Mouse (Mus musculus) adipocyte (in vitro differentiated cells): ENCODE measurements around the gene Ap3m1.
"Not testable (repeated sequence)": the region's sequence is repeated elsewhere in the genome, so short reads cannot be mapped to it uniquely, and the experiment has no call there.

Experiments
- DNase-seq: peaks from one replicate; pipeline ENCODE4 v3.0.0-alpha.2; 2016; ENCODE audit warnings: low spot score

The Ap3m1 gene

DNA sequence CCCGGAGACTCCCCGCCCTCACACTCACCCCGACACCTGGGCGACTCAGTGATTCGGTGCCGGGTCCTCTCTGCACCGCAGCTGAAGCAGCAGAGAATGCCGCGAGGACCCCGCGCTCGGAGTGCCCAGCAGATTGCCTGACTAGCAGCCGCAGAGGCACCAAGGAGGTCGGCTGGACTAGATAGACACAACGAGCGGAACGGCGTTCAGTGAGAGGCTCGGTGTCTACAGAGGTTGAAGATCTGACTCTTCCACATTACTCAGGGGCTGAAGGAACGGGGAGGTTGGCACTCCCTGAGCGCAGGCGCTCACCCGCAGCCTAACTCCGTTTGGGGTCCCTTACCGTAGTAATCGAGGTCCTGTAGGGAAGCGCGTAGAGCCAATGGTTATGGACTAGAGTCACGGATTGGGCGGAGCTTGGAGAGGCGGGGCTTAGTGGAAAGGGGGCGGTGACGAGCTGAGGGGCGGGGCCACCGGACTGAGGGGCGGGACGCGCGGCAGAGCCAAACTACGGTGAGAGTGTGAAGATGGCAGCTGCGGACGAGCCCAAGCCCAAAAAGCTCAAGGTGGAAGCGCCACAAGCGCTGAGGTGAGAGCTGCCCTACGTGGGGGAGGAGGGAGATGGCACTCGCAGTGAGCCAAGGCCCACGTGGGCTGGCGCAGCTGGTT is at the start of gene Ap3m1, which contains the start of gene Adk:
Gene Ap3m1, minus strand, starts transcription at position 397 of the 669 bp plus-strand sequence.
Gene Adk, plus strand, starts transcription at position 463 of the 669 bp plus-strand sequence.
- DNase-seq = peak; percentile 90

DNA sequence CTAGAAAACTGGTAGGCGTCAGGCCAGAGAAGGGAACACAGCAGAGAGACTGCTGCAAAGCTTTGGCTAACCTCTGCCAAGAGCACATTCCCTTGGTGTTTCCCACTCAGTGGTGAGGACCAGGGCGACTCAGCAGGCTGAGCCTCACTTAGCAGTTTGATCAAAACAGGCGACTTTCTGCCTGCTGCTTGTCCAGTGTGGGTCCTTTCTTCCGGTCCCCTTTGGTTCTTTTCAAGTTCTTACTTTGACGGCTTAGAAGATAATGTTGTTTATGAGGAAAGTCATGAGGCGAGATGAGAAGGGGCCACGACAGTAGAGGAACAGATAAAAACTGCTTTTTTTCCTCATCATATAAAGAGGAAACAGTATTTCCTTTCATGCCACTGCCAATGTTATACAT is 49.3 kb upstream of the Ap3m1 start:
- DNase-seq = peak; percentile 45

DNA sequence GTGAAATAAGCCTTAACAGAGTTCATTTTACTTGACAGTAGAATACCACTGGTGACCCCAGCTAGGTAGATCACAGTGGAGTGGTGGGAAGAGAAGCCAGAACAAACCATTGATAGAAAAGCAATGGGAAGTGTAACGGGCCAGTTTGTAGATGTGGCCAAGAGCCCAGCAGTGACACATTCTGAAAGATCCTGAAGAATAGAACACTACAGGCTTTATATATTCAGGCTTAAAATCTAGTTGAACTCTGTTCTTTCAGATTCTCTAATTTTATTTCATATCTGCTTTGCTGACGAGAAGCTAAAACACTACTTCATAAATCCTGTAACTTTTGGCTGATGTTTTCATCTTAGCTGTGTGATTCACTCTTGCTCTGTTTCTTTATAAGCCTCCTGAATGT is 48.6 kb upstream of the Ap3m1 start:
- DNase-seq = no peak

DNA sequence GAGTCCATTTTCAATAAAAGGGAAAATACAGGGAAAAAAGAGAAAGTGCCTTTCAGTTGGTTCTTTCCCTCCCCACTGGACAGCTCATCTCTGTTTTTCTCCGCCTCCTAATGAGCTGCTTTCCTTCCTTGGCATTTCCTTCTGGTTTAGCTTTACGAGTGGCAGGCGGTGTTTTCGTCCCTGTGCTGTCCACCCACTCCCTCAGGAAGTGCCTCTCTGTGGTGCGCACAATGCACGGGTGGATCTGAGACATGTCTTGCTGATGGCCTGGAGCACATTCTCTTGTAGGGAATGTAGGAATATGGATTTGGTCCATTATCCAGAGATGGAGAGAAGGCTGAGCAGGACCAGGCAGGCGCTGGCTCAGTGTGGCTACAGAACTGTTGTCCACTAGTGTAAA is 47.1 kb upstream of the Ap3m1 start:
- DNase-seq = no peak

DNA sequence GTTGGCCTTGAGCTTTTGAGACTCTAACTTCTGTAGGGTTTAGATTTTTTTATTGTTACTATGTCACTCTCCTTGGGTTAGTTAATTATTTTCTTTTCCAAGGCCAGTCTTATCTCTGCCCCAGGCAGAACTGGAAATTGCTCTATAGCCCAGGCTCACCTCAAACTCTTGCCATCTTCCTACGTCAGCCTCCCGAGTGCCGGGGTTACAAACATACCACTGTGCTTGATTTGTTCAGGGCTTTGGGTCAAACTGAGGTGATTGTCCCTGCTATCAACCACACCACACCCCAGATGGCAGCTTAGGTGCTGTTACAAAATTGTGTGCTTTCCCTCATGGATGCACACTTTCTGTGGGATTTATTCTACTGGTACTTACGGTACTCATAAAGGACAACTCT is 44.4 kb upstream of the Ap3m1 start:
- no peak for DNase-seq

DNA sequence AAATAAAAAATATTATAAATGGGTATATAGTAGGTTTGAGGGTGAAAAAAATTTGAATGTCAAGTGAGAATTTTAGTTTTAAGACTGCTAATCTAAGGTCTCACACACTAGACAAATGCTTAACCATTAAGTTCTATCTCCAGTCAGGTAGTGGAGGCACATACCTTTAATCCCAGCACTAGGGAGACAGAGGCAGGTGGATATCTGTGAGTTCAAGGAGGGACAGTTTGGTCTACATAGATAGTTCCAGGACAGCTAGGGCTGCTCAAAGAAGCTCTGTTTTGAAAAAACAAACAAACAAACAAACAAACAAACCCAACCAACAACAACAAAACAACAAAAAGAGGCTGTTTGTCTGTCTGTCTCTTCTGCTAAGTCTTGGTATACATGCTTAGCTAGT is 44.0 kb upstream of the Ap3m1 start:
- no peak for DNase-seq

DNA sequence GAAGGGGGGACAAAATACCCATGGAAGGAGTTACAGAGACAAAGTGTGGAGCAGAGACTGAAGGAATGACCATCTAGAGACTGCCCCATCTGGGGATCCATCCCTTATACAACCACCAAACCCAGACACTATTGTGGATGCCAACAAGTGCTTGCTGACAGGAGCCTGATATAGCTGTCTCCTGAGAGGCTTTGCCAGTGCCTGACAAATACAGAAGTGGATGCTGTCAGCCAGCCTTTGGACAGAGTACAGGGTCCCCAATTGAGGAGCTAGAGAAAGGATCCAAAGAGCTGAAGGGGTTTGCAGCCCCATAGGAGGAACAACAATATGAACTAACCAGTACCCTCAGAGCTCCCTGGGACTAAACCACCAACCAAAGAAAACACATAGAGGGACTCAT is 41.9 kb upstream of the Ap3m1 start:
- DNase-seq = not testable (repeated sequence)

DNA sequence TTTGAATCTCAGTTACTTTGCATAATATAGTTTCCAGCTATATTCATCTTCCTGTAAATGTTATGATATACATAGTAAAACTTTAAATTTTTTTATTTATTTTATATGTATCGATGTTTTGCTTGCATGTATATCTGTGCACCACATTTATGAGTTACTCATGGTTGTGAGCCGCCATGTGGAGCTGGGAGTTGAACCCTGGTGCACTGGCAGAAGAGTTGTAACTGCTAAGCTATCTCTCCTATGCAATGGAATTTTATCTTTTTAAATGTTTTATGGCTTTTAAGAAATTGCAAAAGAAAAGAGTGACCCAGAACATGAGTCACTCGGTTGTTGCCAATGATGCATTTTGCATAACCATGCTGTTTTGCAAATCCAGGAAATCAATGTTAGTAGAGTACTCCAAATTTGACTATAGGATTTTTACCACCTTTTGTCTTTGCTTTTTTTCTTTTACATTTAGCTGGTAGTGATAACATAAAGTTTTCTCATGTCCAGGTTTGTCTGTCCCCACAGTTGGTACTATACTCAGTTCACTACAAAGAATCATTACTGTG is 38.7 kb upstream of the Ap3m1 start:
- DNase-seq = no peak

DNA sequence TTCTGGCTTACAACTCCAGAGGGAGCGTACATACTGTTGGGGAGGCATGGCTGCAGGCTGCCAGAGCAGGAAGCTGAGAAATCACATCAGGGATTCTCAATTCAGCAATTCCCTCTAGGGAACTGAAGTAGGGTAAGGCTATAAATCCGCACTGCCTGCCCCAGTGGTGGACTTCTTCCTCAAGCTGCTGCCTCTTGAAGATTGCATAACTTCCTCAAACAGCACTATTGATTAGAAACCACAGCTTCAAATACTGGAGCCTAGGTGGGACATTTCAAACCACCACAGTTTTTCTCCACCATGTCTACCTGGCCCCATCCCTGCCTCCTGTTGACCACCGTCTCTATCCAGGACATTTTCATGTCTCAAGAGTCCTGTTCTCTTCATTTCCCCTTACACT is 38.1 kb upstream of the Ap3m1 start:
- no peak for DNase-seq

DNA sequence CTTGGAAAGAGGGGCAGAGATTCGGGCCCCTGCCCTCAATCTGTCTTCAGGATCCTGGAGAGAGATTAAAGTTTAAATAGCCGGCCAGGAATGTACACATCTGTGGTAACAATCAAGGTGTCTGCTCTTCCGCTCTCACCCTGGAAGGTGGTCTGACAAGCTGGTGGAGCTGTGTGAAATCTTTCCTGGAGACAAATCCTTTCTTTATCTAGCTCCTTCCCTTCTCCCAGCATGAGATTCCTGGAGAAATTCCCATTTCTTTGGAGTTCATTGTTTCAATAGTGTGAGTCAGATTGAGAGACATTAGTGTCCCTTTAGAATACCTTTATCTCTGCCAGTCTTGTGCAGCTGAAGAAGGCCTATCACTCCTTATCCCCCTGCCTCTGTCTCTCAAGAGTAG is 36.4 kb upstream of the Ap3m1 start:
- DNase-seq = no peak

DNA sequence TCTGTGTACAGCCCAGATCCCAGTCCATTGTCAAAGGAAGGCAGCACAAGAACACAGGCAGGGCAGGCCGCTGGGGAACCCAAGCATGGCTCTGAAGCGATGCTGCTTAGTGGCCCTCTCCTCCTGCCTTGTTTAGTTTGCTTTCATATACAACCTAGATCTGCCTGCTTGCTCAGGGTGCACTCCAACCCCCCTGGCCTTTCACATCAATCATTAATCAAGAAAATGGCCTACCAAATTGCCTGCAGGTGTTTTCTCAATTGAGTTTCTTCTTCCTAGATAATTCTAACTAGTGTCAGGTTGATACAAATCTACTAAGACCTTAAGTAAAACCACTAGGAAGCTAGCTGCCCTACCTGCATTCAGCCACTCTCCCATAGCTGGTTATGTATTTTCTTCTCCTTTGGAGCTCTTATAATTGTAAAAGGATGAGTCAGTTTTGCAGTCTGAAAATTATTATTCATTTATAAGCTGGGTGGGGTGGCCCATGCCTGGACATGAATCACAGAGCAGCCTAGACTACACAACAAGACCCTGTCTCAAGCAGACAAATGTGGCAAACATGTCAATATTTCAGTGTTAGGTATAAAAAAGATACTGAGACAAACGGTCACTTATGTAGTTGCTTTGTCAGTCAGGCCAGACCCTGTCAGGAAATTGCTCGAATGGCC is 35.2 kb upstream of the Ap3m1 start:
- no peak for DNase-seq

DNA sequence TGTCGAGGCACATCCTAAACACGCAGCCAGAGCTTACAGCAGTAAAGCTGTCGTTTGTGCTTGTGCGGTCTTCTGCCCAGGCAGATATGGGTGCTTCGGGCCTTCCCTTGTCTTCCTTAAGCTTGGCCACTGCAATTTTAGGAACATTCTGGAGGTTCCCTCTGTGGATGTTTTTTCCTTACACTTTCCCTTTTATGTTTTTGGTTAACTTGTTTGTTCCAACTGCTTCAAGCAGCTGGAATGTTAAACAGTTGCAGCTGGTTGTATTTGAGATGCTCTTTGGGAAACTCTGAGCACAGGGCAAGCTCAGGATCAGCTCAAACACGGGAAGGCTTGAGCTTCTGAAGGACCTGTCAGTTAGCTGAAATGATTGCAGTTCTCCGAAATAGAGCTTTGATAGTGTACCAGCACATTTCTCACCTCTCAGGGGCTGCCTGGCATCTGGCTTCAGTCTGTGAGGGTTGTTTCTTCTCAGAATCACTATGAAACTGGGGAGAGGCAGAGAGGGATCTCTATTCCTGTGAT is 34.6 kb upstream of the Ap3m1 start:
- DNase-seq = peak; percentile 60

DNA sequence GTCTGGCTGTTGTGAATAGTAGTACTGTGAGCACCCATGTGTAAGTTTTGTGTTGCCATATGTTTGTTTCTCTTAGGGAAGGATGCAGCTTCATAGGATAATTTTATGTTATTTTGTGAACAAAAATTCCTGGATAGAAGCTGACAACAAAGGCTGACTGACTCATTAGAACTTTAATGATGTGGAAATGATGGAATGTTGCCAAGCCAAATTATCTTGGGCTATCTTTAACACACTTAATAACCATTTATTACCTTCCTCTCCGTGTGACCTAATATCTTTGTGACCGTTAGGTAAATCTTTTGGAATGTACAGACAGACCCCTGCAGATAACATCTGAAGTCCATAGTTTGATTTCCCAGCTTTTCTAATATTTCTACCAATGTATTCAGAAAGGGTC is 33.8 kb upstream of the Ap3m1 start:
- DNase-seq = no peak

DNA sequence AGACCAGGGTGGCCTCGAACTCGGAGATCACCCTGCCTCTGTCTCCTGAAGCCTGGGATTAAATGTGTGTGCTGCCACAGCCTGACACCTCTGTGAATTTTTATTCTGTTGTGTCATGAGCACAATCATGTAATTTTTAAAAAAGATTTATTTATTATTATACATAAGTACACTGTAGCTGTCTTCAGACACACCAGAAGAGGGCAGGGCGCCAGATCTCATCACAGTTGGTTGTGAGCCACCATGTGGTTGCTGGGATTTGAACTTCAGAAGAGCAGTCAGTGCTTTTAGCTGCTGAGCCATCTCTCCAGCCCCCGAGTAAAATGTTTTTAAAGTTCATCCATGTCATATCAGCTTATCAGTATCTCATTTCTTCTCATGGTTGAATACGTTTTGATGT is 33.4 kb upstream of the Ap3m1 start:
- no peak for DNase-seq

DNA sequence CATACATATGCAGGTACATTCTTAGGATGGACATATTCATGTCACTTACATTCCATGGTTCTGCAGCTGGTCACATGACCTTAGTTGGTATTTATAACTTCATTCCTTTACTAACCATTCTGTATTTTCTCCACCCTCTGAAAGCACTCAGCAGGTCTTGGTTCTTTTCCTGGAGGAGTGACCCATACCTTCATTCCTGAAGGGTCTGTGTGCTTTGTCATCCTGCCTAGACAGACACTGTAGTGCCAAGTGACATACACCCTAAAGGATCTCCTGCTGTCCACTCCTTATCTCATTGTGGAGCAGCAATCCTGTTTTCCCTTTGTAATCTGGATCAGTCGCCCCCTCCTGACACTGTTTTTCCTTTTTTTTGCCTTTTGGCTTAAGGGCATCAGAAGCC is 30.5 kb upstream of the Ap3m1 start:
- DNase-seq = no peak

DNA sequence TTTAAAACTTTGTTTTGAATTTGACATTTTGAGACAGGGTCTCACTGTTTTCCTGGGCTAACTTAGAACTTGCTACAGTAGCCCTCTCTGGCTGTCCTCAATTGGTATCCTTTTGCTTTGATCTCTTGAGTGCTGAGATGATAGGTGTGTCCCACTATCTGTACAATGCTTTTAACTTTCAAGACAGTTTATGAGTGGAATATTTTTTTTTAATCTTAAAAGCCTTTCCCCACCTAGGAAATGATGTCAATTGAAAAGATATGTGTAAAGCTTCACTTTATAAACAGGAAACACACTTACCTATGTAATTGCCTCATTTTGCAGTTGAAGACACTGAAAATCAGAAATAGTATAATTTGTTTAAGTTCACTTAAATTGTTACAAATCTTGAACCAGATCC is 26.2 kb upstream of the Ap3m1 start:
- no peak for DNase-seq

DNA sequence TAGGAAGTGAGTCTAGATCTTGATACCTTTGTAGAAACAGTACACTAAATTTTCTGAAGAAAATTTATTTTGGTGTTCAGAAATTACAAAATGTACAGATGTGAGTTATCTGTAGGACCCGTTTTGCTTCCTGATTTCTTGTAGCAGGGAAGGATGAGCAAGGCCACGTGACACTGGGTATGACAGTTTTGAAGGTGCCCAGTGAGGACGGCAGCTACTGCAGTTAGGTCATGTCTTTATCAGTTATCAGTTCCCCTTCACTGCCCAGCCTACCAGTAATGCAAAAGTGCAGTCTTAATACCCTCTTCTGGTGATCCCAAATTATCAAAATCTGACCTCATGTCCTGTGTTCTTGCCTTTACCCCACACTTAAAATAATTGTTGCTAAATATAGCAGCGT is 25.6 kb upstream of the Ap3m1 start:
- DNase-seq = no peak

DNA sequence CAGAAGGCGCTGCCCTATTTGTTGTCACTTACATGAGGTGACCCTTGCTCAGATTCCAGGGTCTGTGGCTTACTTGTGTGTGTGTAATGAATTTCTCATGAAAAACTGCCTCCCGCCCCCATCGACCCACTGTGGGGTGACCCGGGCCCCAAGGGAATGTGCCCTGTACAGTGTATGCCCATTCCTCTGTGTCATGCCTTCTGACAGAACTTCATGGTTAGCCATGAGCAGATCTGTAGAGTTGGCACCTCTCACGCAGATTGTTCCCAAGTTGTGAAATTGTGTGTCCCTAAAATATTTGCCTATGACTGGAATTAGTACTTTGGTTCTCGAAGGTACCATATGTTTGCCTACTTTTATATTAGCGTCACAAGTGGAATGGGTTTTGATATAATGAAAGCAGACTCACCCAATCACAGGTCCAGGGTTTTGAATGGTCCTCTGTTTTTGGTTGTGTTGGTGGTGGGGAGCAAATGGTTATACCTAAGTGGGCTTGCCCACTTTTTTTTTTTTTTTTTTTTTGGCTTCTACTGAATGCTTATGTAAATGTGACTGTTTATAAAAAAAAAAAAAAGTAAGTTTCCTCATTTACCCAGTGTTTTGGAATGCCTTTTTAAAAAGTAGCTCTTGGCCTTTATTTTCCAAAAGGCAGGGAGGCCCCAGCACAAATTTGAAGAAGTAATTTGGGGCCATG is 24.3 kb upstream of the Ap3m1 start:
- DNase-seq = peak; percentile 68

DNA sequence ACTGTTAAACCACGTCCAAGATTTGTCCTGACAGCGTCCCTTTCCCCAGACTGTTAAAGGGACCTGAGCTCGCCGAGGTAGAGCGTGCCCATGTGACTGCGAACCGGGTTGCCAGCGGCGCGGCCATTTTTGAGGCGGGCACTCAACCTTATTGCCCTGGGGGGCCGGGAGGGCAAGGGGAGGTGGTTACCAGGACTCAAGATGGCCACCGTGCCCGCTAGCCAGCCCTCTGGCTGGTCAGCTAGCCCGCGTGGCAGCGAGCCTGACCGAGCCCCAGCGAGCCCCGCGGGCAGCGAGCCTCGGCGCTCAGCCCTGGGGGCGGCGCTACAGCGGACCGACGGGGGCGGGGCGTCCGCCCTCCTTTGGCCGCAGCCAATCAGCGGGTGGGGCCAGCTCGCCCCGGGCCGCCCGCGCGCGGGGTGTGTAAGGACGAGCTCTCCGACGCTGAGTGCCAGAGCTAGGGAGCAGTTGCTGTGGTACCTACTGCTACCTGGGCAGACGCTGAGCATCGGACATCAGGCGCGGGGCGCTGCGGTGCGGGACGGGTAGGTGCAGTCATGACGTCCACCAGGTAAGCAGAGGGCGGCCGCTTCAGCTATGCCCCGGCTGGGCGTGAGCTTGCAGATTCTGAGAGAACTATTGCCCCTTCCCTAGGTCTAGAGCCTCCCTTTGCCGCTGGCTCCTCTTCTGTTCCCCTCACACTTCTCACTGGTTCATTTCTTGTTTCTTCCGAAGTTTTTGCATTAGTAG is 23.6 kb upstream of the Ap3m1 start:
- DNase-seq = peak; percentile 96

DNA sequence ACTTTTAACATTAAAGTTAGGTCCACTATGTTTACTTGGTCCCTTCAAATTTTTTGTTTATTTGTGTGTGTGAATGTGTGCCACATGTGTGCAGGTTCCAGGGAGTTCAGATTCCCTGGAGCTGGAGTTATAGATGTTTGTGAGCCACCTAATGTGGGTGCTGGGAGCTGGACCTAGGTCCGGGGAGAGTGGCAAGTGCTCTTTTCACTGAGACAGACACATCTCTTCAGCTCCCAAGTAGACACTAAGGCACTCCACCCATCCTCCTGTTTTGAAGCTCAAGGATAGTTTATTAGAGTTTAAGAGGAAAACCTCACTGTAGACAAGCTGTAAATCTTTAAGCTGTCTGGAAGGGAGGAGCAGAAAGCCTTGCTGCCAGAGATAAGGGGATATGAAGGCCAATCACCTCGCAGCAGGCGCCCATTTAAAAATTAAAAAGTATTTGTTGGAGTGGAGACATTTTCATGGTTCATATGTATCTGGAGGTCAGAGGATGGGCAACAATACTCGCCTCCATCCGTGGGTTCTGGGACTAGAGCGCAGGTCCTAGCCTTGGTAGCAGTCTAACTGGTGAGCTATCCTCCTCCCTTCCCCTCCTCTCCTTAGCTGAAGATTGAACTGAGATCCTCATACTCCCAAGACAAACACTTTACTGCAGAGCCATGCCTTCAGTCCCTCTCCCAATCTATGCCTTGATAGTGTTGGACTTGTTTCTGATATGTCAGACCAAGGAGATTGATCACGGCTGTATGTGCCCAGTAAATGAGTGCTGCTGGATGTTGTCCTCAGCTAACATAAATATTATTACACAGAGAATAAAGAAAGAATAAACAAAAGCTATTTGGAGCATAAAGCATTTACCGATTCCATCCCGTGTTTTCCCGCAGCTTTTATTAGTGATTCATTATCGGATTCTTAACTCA is 22.4 kb upstream of the Ap3m1 start:
- no peak for DNase-seq

DNA sequence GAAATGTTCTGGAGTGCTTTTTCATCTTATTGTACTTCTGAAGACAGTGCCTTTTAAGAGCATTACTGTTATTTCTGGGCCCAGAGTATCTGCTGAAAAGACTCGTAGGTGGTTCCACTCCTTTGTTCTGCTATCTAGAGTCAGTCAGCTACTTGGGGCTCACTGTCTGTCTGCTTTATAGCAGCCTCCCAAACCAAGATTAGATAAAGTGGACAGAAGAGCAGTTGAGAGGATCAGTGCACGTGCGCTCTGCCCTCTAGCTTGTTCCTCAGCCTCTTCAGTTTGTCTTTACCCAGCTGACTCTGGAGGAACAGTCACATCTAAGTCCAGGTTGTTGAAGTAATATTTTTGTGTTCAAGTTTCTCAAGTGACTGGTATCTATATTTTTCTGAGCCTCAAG is 21.7 kb upstream of the Ap3m1 start:
- DNase-seq = no peak
